Mouse (Mus musculus) MEL-GATA-1-ER (cell line): Measurements from ENCODE around the gene Mid1.

Source experiments
- DNase-seq: peaks from one replicate; pipeline ENCODE4 v3.0.0-alpha.2; 2012; ENCODE audit warnings: low read depth; ENCODE audit errors: extremely low read depth

Gene Mid1

DNA sequence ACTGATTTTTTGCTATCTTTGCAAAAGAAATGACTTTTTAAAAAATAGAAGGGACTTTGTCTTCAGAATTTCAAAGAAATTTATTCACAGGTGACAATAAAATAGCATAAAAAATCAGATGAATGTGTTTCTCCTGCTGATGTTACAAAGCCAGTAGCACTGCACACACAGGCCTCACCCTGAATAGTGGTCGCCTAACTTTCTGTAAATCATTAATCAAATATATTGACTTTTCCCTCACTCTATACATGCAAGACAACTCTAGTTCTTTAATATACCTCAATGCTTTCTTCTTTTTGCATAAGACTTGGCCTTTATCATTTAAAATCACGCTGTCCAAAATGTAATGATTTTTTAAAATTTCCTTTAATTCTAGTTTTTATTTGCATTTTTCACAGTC, 126.8 kb downstream of the Mid1 start:
- DNase-seq: no peak

DNA sequence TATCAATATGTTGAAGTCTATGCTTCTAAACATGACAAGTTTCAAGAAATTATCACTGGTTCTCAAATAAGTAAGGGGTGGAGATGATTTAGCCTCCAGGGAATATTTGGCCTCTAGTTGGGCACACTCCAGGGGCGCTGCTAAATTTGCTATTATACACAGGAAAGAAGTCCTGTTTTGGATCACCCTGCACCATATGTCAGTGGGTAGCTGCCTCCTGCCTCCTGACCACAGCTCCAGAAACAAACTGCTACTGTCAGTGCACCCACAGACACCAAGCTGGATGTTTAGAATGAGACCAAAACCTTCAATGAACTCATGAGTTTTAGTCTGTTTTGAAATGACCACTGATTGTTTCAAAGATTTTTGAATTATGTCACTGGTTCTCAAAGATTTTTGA, 128.7 kb downstream of the Mid1 start:
- no peak for DNase-seq

DNA sequence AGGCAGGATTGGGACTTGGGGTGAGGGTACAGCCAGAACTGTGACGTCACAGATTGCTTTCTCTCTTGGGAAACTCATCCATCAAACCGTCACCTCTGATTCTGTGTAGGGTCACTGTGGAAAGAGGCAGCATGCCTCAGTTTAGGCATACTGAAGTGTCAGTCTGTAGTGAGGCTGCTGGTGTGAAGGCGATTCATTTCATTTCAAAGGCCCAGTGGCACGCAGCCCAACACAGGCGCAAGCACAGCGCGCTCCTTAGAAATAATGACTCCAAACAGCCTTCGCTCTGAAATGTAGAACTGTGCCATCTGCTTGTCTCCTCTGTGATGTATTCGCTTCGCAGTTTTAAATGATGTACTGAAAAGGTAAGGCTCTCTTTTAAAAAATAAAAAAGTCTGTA, 141.9 kb downstream of the Mid1 start:
- no peak for DNase-seq

DNA sequence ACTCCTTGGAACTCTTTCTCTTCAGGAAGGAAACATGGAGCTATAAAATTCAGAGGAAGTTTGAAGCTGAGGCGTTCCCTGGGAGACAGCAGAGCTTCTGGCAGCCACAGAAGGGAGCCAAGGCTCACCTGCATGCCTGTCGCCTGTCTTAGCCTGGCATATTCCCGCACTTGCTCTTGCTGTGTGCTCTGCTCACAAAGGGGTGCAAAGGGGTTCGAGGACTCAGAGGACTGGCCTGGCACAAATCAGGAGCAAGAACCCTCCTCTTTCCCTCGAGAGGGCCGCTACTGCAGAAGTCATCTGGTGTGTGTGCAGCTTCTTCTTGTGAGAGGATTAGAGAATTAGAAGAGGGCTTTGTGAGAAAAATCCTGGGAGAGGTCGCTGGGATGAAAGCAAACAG, 142.7 kb downstream of the Mid1 start:
- DNase-seq: no peak

DNA sequence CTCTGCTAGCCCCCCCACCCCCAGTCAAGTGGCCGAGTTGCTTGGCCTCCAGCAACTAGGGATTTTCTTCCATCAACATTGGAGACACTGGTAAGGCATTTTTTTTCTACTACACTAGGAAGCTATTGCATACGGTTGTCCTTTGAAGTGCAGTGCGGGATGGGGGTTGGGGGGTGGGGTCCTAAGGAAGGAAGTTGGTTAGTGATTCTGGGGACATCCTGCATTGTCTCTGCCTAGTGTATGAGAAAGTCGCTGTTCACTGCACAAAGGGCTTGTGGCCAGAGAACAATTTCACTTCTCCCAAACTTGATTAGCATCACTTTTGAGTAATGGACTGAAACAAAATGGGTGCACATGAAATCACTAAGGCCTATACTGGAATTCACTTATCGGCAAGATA, 143.1 kb downstream of the Mid1 start:
- no peak for DNase-seq

DNA sequence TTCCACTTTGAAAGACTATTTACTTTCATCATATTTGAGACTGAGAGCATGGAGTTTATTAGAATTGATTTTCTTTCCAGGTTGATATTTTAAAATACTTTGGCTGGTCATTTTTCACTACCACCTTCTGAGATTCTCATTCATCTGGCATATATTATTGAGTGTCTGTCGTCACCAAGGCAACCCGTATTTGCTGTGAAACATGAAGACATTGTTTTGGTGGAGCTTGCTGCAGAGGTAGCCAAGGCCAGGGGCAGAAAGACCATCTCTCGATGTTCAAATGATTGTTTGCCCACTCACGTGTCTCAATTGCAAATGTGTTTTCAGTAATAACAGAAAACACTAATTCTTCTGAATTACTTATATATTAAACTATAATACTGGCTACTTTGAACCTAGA, 145.1 kb downstream of the Mid1 start:
- DNase-seq: no peak

DNA sequence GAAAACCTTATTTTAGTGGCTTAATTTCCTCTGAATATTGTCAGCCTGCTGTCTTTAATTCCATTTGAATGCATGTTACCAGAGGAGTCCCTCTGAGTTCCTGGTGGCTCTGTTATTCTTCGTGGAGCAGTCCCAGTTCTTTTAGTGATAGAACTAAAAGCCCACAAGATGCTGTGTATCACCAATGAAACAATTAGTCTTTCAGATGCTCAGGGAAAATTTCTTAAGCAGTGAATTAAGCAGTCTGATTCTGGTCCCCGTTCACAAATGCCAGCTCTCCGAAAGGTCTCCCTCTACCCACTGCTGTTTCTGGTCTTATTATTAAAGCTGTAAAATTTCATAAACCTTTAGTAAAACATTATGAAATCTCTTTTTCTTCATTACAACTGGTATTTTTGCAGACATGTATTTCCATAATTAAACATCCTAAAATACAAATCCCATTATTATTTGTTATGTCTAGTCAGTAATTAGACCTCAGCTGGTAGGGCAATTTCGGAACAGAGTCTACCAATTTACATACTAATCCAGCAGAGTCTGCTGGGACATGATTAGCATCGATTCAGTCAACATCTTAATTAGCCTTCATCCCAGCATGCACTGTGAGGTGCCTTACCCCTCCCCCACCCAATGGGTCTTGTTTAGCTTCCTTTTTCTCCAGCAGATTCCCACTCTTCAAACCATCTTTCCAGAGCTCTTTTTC, 153.1 kb downstream of the Mid1 start:
- DNase-seq: no peak

DNA sequence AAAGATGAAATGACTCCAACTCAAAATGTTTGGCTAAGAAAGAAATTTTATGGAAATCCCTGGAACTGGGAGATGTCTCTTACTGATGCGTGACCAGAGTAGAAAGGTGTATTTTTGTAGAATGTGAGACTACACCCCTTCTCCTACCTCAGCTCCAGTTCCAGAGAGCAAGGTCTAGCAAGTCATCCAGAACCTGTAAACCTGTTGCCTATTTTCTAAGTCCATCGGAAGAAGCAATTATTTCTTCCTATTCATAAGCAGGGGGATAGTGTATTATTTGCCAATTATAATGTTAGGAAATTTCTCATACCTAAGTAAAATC, 153.6 kb downstream of the Mid1 start:
- DNase-seq: no peak

DNA sequence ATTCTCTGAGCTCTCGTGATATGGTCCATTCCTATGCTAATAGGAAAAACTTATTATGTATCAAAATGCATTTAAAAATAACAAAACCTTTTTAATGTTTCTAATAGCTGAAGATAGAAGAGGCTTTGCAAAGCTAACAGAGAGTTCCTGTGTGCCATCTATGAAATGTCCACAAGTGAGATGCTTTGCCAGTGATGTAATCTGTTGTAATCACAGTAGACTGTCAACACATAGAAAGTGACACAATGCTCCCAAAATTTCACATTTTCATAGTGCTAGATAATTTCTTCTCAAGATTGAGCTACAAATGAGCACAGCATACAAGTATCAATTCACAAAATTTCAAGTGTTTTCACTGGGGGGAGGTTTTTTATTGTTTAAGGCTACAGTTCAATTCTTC, 158.3 kb downstream of the Mid1 start:
- no peak for DNase-seq

DNA sequence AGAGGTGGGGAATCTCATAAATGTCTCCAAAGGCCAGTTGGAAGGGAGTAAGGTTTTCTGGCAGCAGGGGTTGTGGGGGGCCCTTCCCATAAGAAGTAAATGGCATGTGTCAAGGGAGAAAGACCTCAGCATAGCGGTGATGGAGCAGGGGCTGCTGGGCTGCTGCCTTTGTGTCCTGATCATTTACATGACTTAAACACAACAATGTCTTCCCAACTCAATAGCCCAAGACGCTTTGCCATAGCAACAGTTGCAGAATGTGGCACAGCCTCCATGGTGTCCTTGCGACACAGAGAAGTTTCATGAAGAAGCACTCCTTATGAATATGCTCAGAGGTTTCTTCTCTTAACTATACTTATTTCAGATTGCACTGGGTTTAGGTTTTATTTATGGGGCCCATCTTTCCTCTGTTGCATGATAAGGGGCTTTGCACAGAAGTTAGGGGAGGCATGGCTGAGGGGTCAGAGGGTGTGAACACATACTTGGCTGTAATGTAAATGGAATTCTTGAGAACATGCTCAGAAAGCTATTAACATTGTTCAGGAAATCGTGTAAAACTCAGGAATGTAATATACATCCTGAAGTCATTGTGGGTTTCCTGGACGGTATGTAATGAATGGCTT, 159.3 kb downstream of the Mid1 start:
- DNase-seq: no peak

DNA sequence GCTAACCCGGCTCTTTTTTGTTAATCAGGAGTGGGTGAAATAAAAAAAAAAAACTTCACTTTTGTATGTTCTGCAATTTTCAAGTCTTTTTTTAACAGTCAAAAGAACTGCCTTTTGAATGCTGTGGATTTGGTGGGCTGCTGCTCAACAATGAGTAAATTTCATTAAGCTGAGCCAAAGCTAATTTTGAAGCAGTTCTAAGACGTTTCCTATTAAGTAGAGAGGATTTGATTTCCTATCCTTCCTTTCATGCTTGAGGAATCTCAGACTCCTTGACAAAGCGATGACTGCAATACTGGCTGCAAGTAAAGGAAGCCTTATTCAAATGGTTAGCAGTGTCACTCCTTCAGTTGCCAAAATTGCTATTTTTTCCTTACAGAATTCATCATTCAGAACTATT, 161.2 kb downstream of the Mid1 start:
- no peak for DNase-seq

DNA sequence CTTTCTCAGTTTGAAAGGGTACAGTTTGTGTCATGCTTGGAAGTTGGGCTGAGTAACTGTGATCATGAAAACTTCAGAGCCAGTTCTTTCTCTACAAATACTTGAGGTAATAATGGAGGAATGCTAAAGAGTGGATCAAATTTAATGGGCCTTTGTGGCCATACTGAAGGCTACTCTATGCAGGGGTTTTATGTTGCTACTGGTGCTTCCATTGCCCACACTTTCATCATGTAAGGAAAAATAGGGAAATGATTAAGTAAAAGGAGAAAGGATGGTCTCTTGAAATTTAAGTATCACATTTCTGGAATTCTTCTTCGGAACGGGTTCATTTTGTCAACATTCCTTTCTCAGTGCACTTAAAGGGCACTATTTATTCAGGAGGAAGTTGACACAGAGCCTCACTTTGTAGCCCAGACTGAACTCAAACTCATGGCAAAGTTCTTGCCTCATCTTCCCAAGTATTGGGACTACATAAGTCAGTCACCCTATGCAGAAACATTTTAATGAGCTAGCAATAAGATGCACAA, 176.3 kb downstream of the Mid1 start:
- DNase-seq: no peak

DNA sequence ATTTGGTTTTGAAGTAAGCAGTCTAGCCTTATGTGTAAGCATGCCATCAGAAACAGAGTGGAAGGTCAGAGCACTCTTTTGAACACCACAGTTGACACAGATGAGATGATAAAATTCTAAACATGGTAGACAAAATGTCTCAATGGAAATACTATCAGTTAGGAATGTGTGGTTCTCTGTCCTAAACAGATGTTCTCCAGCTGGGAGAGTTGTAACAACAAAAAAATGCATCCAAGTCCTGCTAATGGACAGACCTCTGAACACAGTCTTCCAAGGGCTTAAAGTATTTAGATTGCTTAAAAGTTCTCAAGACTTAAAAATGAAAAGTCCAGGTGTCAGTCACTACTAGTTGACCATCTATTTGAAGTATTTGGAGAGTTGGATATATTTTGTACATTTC, 177.4 kb downstream of the Mid1 start:
- no peak for DNase-seq

DNA sequence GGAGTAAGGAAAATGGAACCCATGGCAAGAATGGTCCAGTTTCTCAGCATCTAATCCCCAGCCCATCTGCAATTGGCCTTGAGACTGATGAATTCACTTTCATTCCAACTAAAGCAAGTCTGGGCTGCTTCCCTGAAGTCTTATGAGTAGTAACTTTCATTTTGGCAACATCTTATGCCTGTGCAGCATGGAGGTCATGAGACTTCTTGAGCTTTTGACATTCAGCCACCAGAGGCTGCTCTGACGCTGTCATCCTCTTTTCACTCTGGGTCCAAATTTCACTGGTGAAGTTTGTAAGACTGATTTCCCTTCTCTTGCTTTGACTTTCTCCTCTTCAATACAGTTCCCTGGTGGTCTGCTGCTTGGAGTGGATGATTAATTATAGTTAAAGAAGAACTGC, 177.8 kb downstream of the Mid1 start:
- no peak for DNase-seq

DNA sequence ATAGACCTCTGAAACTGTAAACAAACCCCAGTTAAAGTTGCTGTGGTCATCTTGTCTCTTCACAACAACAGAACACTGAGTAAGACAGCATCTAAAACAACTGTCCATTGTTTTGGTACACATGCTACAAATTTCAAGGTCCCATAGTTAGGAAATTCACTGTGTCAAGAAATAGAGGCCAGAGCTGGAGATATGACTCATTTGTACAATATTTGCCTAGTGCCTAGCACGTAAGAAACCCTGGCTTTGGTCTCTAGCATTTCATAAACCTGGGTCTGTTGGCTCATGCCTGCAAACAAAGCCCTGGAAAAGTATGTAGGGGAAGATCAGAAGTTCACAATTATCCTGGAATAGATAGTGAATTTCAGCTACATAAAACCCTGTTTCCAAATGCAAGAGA, 178.8 kb downstream of the Mid1 start:
- DNase-seq: no peak

DNA sequence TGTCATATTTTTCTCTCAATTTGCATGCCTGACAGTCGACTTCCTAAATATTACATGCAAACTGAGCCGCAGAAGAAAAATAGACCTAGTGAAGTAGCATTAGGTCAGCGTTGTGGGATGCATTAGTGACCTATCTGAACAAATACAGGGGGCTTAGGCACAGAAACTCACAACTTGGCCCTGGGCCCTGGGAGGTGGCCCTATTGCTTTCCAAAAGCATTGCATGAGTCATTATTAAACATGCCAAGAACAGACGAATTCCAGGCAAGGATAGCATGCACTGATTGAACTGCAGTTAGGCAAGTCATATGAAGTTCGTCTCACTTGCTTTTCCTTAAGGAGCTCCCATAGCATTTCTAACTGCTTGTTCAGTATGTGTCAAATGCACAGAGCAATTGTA, 183.2 kb downstream of the Mid1 start:
- no peak for DNase-seq

DNA sequence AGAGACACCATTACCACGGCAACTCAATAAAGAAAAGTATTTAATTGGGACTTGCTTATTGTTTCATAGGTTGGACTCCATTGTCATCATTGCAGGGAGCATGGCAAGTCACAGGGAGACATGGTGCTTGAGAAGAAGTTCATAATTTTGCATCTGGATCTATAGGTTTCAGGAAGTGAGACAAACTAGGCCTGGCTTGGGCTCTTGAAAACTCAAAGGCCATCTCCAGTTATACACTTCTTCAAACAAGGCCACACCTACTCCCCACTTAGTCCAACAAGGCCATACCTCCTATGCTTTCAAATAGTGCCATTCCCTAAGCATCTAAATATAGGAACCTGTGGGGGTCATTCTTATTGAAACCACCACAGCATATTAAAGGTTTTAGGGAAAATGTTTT, 189.5 kb downstream of the Mid1 start:
- DNase-seq: no peak

DNA sequence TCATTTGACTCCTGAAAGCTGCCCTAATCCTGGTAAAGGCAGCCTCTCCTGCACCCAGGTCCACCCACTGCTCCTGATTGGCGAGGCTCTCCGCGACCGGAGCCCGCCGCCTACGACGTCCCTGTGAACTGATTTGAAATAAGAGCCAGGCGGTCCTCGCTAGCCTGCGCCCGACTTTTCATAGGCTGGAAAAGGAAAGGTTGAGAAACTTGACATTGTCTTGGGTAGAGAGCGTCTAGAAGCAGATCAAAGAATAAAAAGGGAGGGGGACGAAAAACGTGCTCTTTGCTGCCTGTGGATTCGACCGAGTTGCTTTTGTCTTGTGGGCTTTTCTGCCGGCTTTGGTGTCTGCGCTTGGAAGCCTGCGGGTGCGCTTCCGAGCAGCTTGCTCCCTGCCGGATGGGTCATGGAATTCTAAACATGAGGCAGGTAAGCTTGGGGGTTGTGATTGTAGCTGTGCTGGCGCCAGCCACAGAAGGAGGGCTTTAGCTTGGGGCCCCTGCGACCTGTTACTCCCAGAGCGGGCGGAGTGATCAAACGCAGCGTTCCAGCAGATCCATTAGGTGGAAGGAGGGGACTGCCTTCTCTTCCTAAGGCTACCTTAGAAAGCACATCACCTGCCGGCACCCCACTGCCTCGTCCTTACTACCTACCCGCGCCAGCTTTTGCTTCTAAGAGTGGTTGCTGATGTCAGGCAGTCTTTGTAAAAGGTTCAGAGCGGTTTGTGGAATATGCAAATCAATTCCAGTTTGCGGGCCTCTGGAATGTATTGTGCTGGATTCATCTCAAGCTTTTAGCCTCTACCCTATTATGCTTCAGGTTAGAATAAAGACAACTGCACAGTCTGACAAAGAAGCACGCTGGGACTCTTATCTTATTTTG, 194.7 kb downstream of the Mid1 start:
- DNase-seq: no peak

DNA sequence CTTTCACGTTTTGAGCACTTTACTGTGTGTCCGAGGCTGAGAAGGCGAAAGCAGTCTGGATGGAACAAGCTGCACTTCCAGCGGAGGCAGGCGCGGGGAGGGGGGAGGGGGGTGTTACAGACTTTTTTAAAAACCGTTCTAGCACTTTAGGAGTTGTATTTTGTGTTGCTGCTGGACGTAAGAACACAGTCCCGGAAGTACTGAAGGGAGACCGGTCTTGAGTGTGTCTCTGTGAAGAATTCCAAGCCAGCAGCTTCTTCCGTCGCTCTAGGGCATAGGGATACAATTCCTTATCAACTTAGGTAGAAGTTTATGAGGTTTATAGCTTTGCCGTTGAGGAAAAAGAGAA, 195.3 kb downstream of the Mid1 start:
- DNase-seq: no peak

DNA sequence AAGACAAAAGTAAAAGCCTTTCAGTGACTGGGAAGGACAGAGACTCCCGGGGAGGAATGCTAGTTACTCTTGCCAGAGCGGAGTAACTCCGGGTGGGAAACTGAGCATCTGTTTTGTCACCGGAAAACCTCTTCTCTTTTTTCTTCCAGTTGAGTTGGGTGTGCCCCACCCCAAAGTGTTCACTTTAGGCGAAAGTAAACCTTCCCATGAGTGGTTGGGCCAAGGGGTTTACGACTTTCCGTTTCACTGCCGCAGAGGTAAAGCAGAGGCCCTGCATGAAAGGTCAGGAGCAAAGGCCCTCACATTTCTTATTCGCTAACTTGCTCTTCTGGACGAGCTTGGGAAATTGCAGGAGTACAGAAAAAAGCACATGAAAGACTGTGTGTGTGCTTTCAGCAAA, 195.8 kb downstream of the Mid1 start:
- no peak for DNase-seq

DNA sequence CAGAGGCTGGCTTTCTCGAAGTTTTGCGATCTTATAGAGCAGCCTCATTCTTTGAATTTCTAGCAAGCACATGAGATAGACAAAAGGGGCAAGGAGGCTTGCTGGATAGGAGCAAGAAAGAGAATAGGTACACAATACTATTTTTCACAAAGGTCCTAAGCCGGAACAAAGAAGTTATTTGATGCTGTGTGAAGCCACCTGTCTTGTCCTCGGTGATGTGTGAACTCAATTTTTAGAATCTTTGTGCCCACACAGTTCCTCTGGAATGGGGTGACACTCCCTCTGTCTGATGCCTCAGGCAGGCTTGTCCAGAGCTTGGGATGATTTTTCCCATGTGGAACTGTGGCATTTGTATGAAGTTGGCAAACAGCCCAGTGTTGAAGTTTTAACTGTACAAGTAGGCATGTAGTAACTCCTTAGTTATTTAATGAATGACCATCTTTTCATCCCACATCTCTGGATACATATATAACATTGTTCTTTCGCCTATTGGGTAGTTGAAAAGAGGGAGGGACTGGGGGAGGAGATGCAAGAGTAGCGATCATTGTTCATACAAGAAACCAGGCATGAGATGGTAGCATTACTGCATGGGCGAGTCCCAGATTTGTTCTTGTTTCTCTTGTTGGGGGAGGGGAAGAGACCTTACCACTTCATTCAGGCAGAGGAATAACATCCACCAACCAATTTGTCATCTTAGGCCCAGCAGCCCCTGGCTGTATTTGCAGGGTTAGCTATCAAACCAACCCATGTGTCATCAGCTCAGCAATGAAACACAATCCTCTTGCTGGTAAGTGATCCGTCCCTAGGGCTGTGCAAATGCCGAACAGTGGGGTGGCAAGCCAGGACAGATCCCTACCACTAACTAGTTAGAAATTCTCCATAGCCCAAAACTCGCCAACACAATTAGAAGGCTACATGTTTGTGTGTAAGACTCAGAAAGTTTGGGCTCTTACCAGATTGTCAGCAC, 196.5 kb downstream of the Mid1 start:
- DNase-seq: no peak
